Mouse (Mus musculus) lung, postnatal 4 days (tissue): ENCODE data around the gene Ola1.

Experiments
- DNase-seq, 2 experiments: peaks; one replicate each; pipeline ENCODE4 v3.0.0; 2021

Gene Ola1

DNA sequence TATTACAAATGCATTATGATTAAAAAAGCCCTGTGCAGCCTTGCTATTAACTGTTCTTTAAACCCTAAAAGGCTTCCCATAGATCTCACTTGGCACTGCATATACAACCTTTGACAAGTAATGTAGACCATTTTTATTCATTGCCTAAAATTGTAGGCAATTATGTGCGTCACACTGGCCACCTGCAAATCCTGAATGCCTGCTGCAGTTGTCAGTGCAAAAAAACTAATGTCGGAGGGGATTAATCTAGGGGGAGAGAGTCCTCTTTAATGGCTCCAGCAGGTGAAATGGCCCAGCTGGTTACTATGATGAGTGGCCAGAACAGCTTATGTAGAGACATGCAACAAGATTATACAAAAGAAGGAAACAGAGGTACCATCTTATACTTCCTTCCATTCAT lies 75.0 kb downstream of the Ola1 start:
- DNase-seq: no peak

DNA sequence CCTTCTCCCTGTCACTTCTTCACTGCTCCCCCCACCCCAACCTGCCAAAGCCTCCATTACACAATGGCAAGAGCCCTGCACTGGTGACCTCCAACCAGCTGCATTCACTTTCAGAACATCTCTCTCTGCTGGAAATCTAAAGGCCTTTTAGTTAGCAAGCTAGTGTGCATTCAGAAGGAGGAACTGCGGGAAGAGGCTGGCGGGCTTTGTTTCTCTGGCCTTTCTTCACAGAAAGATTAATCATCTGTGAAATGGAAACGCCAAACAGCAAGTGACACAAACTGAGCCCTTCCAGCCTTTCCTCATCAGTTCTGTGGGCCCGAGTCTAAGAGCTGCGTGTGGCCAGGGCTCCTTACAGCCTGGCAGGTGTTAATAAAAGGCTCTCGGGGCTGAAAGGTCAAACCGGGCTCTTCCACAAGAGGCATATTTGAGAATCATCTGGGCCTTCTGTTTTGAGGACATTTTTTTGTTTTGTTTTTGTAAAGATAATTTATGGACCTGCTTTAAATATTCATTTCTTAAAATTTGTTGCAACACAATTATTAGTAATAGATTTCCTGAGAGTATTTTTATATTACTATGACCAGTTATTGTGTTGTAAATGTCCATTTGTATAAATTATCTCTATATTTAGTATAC lies 75.8 kb downstream of the Ola1 start:
- peak in 1 of 2 experiments; percentile 36 for DNase-seq

DNA sequence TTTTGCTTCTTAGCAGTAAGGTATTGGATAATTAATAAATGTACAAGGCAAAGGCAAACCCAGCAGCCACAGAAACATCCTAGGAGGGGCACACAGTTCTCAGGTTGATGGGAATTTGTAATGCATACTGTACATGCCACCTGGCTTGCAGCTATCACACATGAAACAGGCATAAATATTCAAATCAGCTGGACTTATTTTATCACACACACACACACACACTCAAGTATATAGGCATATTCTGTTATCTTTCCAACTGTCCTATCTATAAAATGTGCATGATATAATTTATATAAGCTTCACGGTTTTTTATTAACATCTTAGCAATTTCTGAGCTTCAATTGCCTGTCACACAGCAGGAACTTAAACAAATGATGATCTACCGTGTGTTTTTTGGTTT lies 85.8 kb downstream of the Ola1 start:
- no peak for DNase-seq

DNA sequence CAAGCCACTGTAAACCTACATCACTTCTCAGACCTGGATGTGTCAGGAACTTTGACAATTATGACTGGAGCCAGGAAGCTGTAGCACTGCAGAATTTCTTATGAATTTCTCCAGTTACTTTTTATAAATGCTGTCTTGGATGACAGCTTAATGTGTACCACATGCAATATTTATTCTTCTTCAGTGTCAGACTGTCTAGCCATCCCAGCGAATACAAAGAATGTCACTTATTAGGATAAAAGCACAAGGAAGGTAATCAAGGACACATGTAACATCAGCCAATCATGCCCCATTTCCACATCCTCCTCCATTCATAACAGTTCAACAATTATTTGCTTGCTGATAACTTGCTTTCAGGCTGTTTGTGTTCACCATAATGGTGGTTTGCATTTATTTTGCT lies 91.0 kb downstream of the Ola1 start:
- no peak for DNase-seq

DNA sequence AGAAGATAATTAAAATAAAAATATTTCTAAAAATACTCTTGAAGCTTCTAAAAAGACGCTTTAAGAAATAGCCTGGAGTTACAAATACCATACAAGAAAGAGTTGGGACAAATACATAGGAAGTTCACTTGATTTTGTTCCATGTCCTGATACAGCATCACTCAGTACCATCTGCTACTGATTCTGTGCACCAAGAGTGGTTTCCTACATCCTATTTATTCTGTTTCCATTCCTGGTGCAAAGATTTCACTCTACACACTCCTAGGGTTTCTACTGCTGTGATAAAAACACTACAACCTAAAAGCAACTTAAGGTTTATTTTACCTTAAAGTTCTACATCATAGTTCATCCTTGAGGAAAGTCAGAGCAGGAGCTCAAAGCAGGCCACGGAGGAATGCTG lies 99.9 kb downstream of the Ola1 start:
- no peak for DNase-seq

DNA sequence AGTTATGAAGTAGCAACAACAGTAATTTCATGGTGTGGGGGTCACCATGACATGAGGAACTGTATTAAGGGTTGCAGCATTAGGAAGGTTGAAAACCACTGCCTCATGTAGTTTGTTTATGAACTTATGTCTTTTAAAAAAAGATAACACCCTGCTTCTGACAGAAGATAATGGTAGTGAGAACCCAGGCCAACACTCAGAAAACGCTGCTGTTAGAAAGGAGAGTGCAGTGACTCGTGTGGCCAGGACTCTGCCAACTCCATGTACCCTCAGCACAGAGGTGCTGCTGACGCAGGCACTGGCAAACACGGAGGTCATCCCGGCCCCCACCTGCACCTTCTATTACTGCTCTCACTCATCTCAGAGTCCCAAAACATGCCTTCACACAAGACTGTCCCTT lies 111.6 kb downstream of the Ola1 start:
- DNase-seq: no peak

DNA sequence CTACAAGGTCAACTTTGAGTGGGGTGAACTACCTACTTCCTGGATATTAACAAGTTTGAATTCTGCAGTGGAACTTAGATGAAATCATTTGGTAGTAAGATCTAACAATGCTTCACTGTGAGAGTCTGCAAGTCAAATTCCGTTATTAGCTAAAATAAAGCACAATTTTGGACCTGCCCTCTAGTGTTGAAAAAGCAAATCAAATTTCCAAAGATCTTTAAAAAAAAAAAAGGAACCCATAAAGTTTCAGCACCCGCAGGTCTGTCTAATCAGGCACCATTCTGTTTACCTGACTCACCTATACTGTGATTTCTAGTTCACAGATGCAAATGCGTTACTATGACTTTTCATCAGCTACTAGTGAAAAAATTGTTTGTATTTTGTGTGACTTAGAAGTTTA lies 122.2 kb downstream of the Ola1 start:
- DNase-seq: no peak

DNA sequence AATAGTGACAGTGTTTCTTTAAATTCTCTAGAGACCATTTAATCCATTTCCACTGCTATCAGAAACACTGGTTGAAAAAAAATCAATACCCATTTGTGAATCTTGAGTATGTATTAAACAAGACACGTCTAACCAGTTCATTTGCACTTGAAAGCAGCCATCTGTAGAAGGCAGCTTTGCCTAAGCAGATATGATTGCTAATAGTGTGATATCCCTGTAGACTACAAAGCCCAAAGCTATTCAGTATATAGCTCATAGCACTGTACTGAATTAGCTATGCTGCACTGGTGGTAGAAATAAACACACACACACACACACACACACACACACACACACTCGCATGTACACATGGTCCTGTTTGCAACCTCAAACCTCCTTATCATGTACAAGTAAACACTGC lies 123.4 kb downstream of the Ola1 start:
- no peak for DNase-seq

DNA sequence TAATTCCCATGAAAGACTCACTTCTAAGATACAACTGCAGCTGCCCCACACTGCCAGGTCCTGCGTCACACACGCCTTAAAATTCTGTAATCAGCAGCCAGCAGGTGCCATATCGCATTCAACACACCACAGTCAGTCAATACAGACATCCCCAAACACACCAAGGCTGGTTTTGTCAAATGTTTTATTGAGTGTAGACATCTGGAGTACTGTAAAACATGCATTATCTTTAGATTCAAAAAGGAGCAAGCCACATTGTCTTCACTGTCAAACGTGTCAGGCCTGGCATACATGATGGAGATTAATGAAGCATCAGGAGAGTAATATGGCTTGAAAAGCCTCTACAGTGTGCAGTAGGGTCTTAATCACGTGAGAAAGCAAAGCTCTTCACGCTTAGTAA lies 125.7 kb downstream of the Ola1 start:
- DNase-seq: no peak

DNA sequence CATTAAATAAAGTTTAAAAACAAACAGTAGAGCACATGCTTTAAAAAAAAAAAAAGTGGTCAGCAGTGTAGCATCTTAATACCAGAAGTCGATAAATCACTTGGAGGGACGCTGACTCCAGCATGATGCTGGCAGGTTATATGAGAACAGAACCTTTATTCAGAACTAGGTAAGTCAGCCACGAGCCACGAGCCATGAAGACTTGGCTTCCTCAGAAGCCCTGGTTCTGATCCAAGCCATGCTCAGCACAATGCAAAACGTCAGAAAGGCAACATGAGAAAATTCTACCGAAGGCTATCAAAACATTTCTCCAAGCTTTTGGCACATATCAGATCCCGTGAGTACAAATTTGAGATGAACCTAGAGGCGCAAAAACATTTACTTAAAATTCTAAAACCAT lies 127.4 kb downstream of the Ola1 start:
- DNase-seq: no peak

DNA sequence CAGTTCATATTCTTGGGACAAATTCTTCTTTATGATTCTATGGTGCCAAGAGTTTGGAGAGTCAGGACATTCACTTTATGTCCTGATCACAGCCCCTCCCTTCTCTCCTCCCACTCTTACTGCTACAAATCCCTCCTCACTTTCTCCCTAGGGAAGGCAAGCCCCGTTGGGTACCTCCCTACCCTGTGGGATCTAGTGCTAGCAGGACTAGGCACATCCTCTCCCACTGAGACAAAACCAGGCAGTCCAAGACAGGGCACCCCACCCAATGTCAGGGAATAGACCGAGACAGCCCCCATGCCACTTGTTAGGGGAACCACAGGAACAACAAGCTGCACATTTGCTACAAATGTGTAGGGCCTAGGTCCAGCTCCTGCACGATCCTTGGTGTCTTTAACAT lies 131.1 kb downstream of the Ola1 start:
- no peak for DNase-seq

DNA sequence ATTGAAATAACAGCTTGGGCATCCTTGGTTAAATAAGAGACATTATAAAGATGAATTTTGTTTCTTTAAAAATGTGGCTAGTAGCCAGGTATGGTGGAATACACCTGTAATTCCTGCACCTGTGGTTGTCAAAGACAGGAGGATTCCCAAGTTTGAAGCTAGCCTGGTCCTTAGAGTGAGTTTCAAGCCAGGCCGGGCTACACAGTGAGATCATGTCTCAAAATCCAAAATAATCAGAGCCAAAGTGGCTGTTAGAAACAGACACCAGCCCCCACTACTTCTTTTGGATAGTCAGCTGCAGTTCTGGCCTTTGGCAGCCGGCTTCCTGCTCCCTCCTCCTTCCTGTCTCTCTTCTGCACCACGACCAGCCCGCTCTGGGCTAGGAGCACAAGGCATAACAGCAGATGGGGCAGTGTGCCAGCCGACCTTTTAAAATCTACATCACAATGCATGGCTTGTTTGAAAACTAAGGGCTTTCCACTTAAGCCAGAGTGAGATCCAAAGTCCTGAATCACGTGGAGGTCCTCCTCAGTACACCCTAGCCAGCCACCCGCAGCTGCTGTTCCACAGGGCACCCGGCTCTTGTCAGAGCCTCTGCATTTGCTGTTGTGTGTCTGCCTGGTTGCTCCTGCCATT lies 132.9 kb downstream of the Ola1 start:
- peak; percentile 39 to 71 for DNase-seq

DNA sequence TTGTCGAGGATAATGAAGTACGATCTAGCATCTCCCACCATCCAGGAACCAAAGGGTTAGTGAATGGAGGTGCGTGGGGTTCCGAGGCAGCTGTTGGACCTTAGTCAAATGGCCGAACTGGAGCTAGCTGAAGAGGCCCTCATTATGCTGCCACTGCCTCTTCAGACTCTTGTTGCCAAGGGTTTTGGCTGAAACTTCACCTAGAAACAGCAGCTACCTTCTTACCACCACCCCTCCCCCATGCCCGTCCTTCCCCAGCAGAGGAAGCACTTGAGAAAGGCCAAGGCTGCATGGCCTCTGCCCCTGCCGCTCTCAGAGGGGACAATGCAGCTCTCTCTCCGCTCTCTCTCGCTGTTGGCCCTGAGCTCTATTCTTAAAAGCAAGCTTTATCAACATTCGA lies 136.2 kb downstream of the Ola1 start:
- peak; percentile 40 to 63 for DNase-seq

DNA sequence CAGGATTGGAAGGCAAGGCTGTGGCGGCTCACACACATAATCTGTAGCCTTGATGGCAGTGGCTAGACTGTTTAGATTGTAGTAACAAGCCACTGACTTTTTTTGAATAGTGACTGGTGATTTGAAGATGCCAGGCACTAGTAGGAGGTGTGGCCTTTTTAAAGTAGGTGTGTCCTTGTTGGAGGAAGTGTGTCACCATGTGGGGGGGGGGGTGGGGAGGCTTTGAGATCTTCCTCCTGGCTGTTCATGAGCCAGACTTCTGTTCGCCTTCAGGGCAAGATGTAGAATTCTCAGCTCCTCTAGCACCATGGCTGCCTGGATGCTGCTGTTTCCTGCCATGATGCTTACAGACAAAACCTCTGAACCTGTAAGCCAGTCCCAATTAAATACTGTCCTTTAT lies 136.9 kb downstream of the Ola1 start:
- DNase-seq: no peak

DNA sequence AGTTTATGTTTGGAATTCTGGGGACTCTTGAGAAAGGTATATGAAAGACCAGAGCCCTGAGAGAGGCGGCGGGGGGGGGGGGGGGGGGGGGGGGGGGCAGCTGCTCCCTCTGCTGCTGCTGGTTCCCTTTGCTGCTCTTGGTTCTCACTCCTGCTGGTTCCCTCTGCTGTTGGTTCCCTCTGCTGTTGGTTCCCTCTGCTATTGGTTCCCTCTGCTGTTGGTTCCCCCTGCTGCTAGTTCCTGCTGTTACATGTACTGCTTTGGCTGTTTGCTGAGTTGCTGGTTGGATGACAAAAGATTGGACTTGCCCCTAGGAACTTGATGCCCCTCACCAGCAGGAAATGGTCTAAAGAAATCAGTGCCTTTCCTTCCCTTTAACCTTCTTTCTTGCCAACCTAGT lies 138.6 kb downstream of the Ola1 start:
- no peak for DNase-seq

DNA sequence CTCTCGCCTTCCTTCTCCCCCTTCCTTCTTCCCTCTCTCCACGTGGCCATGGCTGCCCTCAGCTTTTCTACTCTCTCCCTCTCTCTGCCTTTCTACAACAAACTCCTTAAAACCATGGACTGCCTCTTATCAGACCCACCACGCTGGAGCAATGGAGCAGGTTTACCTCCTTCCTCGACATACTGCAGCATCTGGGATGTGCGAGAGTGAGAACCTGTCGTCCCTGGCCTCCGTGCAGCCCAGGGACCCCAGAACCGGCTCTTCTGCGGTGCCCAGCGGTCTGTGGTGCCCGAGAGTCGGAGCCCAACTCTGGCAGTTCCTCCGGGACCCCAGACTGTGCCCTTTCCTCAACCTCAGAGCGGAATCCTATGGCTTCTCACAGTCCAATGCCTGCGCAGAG lies 139.4 kb downstream of the Ola1 start:
- no peak for DNase-seq

DNA sequence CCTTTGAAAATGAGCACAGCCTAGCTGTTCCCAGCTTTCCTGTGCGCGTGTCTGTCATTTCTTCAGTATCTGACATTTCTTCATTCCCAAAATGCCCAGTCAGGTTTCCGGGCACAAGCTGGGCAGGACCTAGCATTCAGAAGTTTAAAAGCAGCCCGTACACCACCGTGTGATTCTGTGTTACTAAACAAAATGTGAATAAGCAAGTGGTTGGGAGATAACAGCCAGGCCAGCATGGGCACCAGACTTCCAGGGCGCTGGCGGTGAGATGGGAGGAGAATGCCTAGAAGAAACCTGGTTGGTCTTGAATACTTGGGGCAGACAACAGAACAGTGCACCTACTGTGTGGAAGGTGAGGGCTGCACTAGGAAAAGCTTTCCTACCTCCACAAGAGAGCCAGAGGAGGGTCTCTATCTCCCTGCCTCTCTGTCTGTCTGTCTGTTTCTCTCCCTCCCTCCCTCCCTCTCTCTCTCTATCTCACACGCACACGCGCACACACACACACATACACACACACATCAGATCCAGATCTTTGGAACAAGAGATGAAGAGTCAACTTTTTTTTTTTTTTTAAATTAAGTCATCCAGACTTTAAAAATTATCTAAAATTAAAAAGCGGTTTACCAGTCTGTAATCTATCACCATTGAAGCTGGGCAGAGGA lies 144.8 kb downstream of the Ola1 start:
- DNase-seq: no peak

DNA sequence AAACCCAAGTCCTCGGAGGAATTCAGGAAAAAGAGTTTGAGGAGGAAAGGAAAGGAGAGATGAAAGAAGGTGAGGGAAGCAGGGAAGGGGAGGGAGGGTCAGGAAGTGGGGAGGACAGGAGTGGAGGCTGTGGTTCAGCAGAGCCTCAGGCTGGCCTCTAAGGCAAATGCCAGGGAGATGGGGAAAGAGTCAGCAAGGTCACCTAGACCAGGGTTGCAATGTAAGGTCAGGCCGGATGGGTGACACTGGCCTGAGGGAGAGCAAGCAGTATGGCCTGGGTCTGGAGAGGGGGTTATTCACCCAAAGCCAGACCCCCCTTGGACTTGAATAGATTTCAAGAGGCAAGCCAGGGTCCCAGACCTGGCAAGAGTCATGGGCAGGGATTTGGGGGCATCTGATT lies 147.5 kb downstream of the Ola1 start:
- no peak for DNase-seq

DNA sequence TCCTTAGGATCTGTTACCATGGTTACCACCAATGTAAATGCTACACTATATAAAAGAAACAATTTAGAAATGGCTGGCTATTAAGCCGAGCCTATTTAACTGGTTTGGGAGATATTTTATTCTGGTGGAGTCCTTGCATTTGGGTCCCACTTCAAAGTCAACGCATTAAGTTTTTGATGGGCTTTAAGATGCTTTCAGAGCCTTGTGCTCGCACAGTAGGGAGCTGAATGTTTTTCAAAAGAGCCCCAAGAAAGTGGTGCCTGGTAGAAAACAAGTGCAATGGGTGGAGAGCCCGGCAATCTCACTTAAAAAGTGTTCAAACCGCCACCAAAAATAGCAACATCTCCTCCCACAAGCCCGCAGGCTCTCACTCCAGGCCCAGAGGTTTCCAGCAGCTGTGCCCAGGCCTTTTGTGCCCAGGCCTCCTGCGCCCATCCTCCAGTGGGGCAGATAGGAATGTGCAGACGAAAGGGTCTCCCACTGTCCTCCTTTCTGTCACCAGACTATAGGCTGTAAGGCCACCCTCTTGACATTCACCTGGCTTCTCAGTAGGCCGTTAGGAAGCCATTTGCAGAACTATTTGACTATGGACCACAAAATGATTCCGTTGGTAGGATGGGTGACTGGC lies 148.2 kb downstream of the Ola1 start:
- no peak for DNase-seq

DNA sequence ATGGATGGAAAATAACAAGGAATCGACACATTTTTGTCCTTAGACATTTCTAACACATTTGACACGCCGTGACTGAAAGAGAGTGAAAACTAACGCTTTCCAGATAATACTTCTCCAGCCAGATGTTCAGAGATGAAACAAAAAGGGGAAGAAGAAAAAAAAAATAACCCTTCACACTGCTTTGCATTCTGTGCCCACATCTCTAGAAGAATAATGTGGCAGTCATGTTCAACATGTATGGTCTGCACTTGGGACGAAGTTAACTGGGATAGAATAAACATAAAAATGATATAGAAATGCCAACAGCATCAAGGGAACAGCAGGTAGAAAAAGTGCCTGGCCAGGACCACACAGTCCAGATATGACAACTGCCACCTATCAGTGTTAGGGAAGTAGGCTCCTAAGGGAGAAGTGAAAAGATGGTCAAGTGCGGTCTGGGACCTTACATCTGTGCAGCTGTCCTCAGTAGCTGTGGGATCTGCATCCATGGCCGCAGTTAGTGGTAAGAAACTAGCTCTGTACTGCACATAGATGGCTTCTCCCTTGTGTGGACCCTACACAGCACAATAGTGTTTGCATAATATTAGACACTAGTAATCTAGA lies 149.4 kb downstream of the Ola1 start:
- no peak for DNase-seq

DNA sequence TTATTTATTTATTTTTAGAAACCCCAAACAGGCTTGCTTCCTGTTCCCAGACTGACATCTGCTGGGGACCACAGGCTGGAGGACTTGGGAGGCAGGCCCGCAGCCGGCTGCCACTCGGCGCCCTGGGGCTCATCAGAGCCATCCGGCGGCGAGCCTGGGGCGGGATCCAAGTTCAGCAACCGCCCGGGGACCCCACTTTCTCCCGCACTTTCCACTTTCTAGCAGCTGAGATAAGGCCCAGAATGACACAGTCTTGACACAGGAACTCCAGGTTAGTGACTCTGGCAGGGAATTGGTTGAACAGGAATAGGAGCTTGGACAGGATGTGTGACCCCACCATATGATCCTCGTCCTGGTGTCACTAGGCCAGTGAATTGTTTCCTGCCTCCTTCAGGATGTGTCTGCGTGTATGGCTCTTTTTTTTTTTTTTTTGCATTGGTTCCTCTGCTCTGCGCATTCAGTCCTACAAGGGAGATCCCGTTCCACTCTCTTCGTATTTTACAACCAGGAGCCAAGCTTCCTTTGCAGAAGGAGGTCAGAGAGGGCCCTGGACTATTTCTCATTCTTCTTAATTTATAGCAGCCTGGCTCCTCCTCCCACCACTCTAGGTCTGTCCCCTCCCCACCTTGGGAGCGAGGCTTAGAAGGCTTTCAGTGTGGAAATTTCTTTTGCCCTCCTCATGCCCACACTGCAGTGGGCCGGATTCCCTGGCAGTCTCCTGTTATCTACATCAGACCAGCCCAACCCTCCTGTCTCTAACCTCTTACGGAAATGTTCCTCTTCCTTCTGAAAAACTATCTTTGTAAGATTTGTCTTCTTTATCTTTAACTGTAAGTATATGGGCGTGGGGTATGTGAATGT lies 152.2 kb downstream of the Ola1 start:
- DNase-seq: peak; percentile 51 to 62

DNA sequence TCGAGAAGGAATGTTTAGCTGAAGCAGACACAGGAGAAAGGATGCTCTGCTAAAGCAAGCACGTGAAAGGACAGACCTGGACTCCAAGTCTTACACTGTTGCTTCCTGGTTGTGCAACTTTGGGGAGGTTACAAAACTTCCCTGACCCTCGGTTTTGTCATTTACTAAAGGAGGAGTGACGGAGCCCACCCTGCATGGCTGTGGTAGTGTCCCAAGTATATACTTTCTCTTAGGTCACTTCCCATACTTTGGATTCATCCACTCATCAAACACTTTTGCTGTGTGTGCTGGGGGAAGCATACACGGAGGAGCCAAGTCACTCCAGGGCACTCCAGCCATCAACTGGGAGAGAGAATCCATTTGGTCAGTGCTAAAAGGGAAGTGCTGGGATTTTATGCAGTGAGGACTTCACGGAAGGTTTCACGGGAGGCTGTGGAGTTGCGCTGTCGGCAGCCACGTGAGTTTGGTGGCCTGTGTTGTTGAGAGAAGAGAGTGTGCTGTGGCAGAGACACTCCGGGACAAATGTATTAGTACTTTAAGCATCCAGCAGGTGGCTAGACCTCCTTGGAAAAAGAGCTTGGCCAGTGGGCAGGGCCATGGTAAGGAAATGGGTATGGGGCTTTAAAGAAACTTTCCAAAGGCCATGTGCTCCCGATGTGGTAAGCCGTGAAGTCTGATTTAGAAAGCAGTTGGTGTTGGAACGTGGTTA lies 154.7 kb downstream of the Ola1 start:
- DNase-seq: no peak
